Mouse (Mus musculus): ENCODE data around the gene Spata31d1a. TPM values are rescaled to one million over a fixed set of nuclear protein-coding genes. Genes with fewer than 3 reads are reported as not detected.

The Spata31d1a gene
- polyA plus RNA-seq, 1 experiment from 2014 or later = not detected

- no peak overlapping the region for H3K4me3 ChIP-seq
- H3K27ac ChIP-seq = no peak overlapping the region
- no peaks in the 10 kb centered on the region for H3K36me3 ChIP-seq
- H3K9ac ChIP-seq = no peak overlapping the region
- H3K4me1 ChIP-seq = no peaks in the 10 kb centered on the region
- no peaks in the 10 kb centered on the region for H3K9me3 ChIP-seq
- H3K4me2 ChIP-seq = no peak overlapping the region
- ATAC-seq (ENCODE audit: insufficient number of reproducible peaks, low FRiP score, low TSS enrichment, low read depth) = no peak
- no peaks in the 10 kb centered on the region for H3K27me3 ChIP-seq
- WGBS = 77% methylated on average over 7 of the region's 7 CpGs
Observed at GRCm38 (mm10) chr13:59695781-59696180, 14.3 kb downstream of the Spata31d1a start.

- no peak within 1 kb of the TSS for H3K9ac ChIP-seq
- no peak for ATAC-seq (ENCODE audit: insufficient number of reproducible peaks, low FRiP score, low TSS enrichment, low read depth)
- no peak within 1 kb of the TSS for H3K4me2 ChIP-seq
- H3K4me1 ChIP-seq = no peaks in the 10 kb centered on the region
- WGBS = 82% methylated on average over 3 of the region's 3 CpGs
- no peak within 1 kb of the TSS for H3K4me3 ChIP-seq
- no peak within 1 kb of the TSS for H3K27ac ChIP-seq
- no peaks in the 10 kb centered on the region for H3K27me3 ChIP-seq
- H3K9me3 ChIP-seq = no peaks in the 10 kb centered on the region
- H3K36me3 ChIP-seq = no peaks in the 10 kb centered on the region
Observed at GRCm38 (mm10) chr13:59694008-59694407, 16.1 kb downstream of the Spata31d1a start, which contains the start of gene 4921517D22Rik. Gene 4921517D22Rik (minus strand): TSS chr13:59694108.

- 76% methylated on average over 10 of the region's 10 CpGs for WGBS
- ATAC-seq (ENCODE audit: insufficient number of reproducible peaks, low FRiP score, low TSS enrichment, low read depth) = no peak
- no peaks in the 10 kb centered on the region for H3K4me1 ChIP-seq
- H3K27ac ChIP-seq = no peak overlapping the region
- no peaks in the 10 kb centered on the region for H3K36me3 ChIP-seq
- H3K4me3 ChIP-seq = no peak overlapping the region
- H3K9ac ChIP-seq = no peak overlapping the region
- H3K9me3 ChIP-seq = no peaks in the 10 kb centered on the region
- no peaks in the 10 kb centered on the region for H3K27me3 ChIP-seq
- H3K4me2 ChIP-seq = no peak overlapping the region
Observed at GRCm38 (mm10) chr13:59691478-59691877, 18.7 kb downstream of the Spata31d1a start.

- Histone ChIP-seq H3K4me2 (no peak overlapping the region), H3K4me1 (no peaks in the 10 kb centered on the region), H3K27me3 (no peaks in the 10 kb centered on the region), H3K27ac (no peak overlapping the region), H3K4me3 (no peak overlapping the region), H3K9ac (no peak overlapping the region), H3K36me3 (no peaks in the 10 kb centered on the region), H3K9me3 (no peaks in the 10 kb centered on the region)
- 77% methylated on average over 7 of the region's 7 CpGs for WGBS
- ATAC-seq (ENCODE audit: insufficient number of reproducible peaks, low FRiP score, low TSS enrichment, low read depth) = no peak
Observed at GRCm38 (mm10) chr13:59690576-59690975, 19.6 kb downstream of the Spata31d1a start.

- Histone ChIP-seq H3K27me3 (no peaks in the 10 kb centered on the region), H3K4me3 (no peak overlapping the region), H3K4me1 (no peaks in the 10 kb centered on the region), H3K36me3 (no peaks in the 10 kb centered on the region), H3K9ac (no peak overlapping the region), H3K27ac (no peak overlapping the region), H3K9me3 (no peaks in the 10 kb centered on the region), H3K4me2 (no peak overlapping the region)
- WGBS = 93% methylated on average over 3 of the region's 3 CpGs
- no peak for ATAC-seq (ENCODE audit: insufficient number of reproducible peaks, low FRiP score, low TSS enrichment, low read depth)
Observed at GRCm38 (mm10) chr13:59689843-59690242, 20.3 kb downstream of the Spata31d1a start.

GRCm38 (mm10) chr13:59689313-59689712 is 20.8 kb downstream of the Spata31d1a start:
- 85% methylated on average over 9 of the region's 9 CpGs for WGBS
- Histone ChIP-seq H3K36me3 (no peaks in the 10 kb centered on the region), H3K4me1 (no peaks in the 10 kb centered on the region), H3K4me3 (no peak overlapping the region), H3K9ac (no peak overlapping the region), H3K27me3 (no peaks in the 10 kb centered on the region), H3K27ac (no peak overlapping the region), H3K9me3 (no peaks in the 10 kb centered on the region), H3K4me2 (no peak overlapping the region)
- no peak for ATAC-seq (ENCODE audit: insufficient number of reproducible peaks, low FRiP score, low TSS enrichment, low read depth)

- no peak for ATAC-seq (ENCODE audit: insufficient number of reproducible peaks, low FRiP score, low TSS enrichment, low read depth)
Observed at GRCm38 (mm10) chr13:59688338-59688770, 21.8 kb downstream of the Spata31d1a start.

GRCm38 (mm10) chr13:59685236-59685635 is 24.9 kb downstream of the Spata31d1a start:
- Histone ChIP-seq H3K4me1 (no peaks in the 10 kb centered on the region), H3K27ac (no peak overlapping the region), H3K9me3 (no peaks in the 10 kb centered on the region), H3K4me3 (no peak overlapping the region), H3K27me3 (0 out of 2 replicates have a peak, but pooled peaks cover 3% of the 10 kb centered on the region), H3K36me3 (no peaks in the 10 kb centered on the region), H3K4me2 (no peak overlapping the region), H3K9ac (no peak overlapping the region)
- 83% methylated on average over 3 of the region's 3 CpGs for WGBS
- ATAC-seq (ENCODE audit: insufficient number of reproducible peaks, low FRiP score, low TSS enrichment, low read depth) = no peak

More at GRCm38 (mm10) chr13:59688338-59688770, 21.8 kb downstream of the Spata31d1a start:
- H3K27ac ChIP-seq = no peak overlapping the region
- WGBS = 71% methylated on average over 13 of the region's 13 CpGs
- no peaks in the 10 kb centered on the region for H3K36me3 ChIP-seq
- no peaks in the 10 kb centered on the region for H3K27me3 ChIP-seq
- no peak overlapping the region for H3K4me2 ChIP-seq
- H3K4me3 ChIP-seq = no peak overlapping the region
- H3K4me1 ChIP-seq = no peaks in the 10 kb centered on the region
- no peaks in the 10 kb centered on the region for H3K9me3 ChIP-seq
- H3K9ac ChIP-seq = no peak overlapping the region

GRCm38 (mm10) chr13:59682629-59683028 is 27.5 kb downstream of the Spata31d1a start:
- H3K27me3 ChIP-seq = 0 out of 2 replicates have a peak, but pooled peaks cover 3% of the 10 kb centered on the region
- 24% methylated on average over 7 of the region's 7 CpGs for WGBS
- no peak overlapping the region for H3K27ac ChIP-seq
- no peaks in the 10 kb centered on the region for H3K4me1 ChIP-seq
- H3K36me3 ChIP-seq = no peaks in the 10 kb centered on the region
- no peaks in the 10 kb centered on the region for H3K9me3 ChIP-seq
- no peak for ATAC-seq (ENCODE audit: insufficient number of reproducible peaks, low FRiP score, low TSS enrichment, low read depth)
- H3K9ac ChIP-seq = no peak overlapping the region
- no peak overlapping the region for H3K4me2 ChIP-seq
- no peak overlapping the region for H3K4me3 ChIP-seq

GRCm38 (mm10) chr13:59679908-59680307 is 30.2 kb downstream of the Spata31d1a start:
- Histone ChIP-seq H3K9me3 (no peaks in the 10 kb centered on the region), H3K9ac (no peak overlapping the region), H3K4me3 (no peak overlapping the region), H3K27me3 (0 out of 2 replicates have a peak, but pooled peaks cover 3% of the 10 kb centered on the region), H3K4me1 (0 out of 2 replicates have a peak, but pooled peaks cover under 1% of the 10 kb centered on the region), H3K36me3 (no peaks in the 10 kb centered on the region), H3K4me2 (no peak overlapping the region), H3K27ac (no peak overlapping the region)
- no peak for ATAC-seq (ENCODE audit: insufficient number of reproducible peaks, low FRiP score, low TSS enrichment, low read depth)
- 56% methylated on average over 4 of the region's 4 CpGs for WGBS

GRCm38 (mm10) chr13:59679306-59679705 is 30.8 kb downstream of the Spata31d1a start:
- Histone ChIP-seq H3K9ac (no peak overlapping the region), H3K36me3 (no peaks in the 10 kb centered on the region), H3K4me1 (peaks cover 5% of the 10 kb centered on the region), H3K4me3 (no peak overlapping the region), H3K27ac (no peak overlapping the region), H3K9me3 (no peaks in the 10 kb centered on the region), H3K4me2 (no peak overlapping the region), H3K27me3 (0 out of 2 replicates have a peak, but pooled peaks cover 3% of the 10 kb centered on the region)
- 30% methylated on average over 4 of the region's 4 CpGs for WGBS
- no peak for ATAC-seq (ENCODE audit: insufficient number of reproducible peaks, low FRiP score, low TSS enrichment, low read depth)

GRCm38 (mm10) chr13:59676316-59677229 is 33.6 kb downstream of the Spata31d1a start:
- 66% methylated on average over 12 of the region's 12 CpGs for WGBS
- no peak overlapping the region for H3K27ac ChIP-seq
- no peak overlapping the region for H3K9ac ChIP-seq
- no peaks in the 10 kb centered on the region for H3K36me3 ChIP-seq
- no peak for ATAC-seq (ENCODE audit: insufficient number of reproducible peaks, low FRiP score, low TSS enrichment, low read depth)
- no peaks in the 10 kb centered on the region for H3K27me3 ChIP-seq
- H3K4me3 ChIP-seq = no peak overlapping the region
- no peaks in the 10 kb centered on the region for H3K9me3 ChIP-seq
- H3K4me1 ChIP-seq = peaks cover 13% of the 10 kb centered on the region
- no peak overlapping the region for H3K4me2 ChIP-seq
